Mouse (Mus musculus): Measurements from ENCODE around the gene Hjurp. TPM values are rescaled to one million over a fixed set of nuclear protein-coding genes. Genes with fewer than 3 reads are reported as not detected.
A peak's percentile ranks its signal among the peaks of the same experiment; 100 is the strongest.

The Hjurp gene
- polyA plus RNA-seq, 2 experiments, result 38.0 to 61.0 TPM

DNA sequence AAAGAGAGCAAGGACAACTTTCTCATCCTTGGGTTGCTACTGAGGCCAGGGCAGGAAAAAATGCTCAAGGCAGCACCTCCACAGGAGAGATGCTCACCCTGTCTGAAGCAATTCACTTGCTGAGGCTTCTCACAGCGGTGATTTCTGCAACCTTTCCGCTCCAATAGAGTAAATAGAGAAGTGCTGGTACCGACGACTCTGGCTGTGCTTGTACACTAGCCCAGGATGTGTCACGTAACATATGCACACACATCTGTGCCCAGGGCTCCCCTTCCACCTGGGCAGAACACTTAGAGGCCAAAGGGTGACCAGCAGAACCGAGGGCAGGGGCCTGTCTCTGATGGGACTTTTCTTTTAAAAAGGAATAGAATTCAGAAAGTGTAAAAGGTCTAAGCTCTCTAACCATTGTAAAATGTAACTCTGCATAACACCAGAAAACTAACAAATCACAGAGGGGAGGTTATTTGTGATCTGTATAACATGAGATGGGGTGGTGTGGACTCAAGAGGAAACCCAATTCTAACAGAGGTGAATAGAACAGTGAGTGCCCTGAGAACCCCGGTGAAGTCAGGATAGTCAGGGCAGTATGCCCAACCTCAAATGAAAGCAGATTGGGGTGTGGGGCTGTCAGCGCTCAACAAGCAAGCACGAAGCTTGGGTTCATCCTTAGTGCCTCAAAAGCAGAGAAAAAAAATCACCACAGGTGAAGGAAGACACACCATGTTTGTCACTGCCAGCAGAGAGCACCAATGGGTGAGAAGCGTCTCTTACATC is 16.6 kb downstream of the Hjurp start:
- H3K4me3 ChIP-seq (ENCODE audit: insufficient read depth in 1 of 2, low read depth in 2 of 2, low read length in 2 of 2), result no peak overlapping the region
- WGBS (ENCODE audit: insufficient replicate concordance), result 69% methylated on average over 10 of the region's 10 CpGs
- ATAC-seq (ENCODE audit: insufficient read depth) (no peak), DNase-seq (ENCODE audit: low read depth in 3 of 3, low spot score in 3 of 3) (no peak)
- peaks cover 6 to 34% of the 10 kb centered on the region in 2 experiments; a peak in 3 of 4 replicates for H3K4me1 ChIP-seq (replicated peaks; ENCODE audit: control insufficient read depth in 2 of 2, insufficient read depth in 2 of 2, low read length in 1 of 2)
- H3K36me3 ChIP-seq (replicated peaks; ENCODE audit: control insufficient read depth, insufficient read depth, low read depth), result peaks cover 47% of the 10 kb centered on the region
- no peak overlapping the region for H3K27ac ChIP-seq
- H3K9me3 ChIP-seq (ENCODE audit: control insufficient read depth, low read length), result no peaks in the 10 kb centered on the region
- H3K27me3 ChIP-seq (ENCODE audit: control insufficient read depth, insufficient read depth, low read length), result no peaks in the 10 kb centered on the region
- TF ChIP-seq EP300 (IDR thresholded peaks at IDR 0.05; ENCODE audit: low read depth) (no peak), CTCF (IDR thresholded peaks at IDR 0.05; ENCODE audit: low read depth) (no peak)
- no peak overlapping the region for H3K9ac ChIP-seq (replicated peaks)
- H3K4me2 ChIP-seq (ENCODE audit: low read depth), result no peak overlapping the region

DNA sequence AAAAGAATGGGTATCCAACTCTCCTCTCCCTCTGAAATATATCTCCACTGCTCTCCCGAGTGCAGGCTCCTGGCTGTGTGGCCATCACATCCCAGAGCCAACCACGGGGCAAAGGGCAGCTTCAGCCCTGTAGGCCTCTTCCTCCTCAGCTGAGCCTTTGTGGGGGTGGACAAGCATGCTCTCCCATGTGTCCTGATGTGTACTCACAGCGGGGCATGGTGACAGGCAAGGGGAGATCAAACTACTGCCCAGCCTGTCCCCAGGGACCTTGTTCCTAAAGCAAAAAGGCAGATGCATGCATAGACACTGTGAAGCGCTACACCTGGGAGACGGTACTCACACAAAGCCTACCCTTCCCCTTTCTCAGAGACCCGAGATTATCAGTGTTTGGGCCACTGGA is 17.3 kb downstream of the Hjurp start:
- WGBS (ENCODE audit: insufficient replicate concordance), result 56% methylated on average over 6 of the region's 6 CpGs
- ATAC-seq (ENCODE audit: insufficient read depth) (peak; percentile 48), DNase-seq (ENCODE audit: low read depth in 3 of 3, low spot score in 3 of 3) (peak in 2 of 3 experiments; percentile 27 to 50)
- Histone ChIP-seq H3K9ac (replicated peaks) (no peak overlapping the region), H3K36me3 (replicated peaks; ENCODE audit: control insufficient read depth, insufficient read depth, low read depth) (peaks cover 40% of the 10 kb centered on the region), H3K27me3 (ENCODE audit: control insufficient read depth, insufficient read depth, low read length) (no peaks in the 10 kb centered on the region), H3K4me1 (replicated peaks; ENCODE audit: control insufficient read depth in 2 of 2, insufficient read depth in 2 of 2, low read length in 1 of 2) (peaks cover 6 to 34% of the 10 kb centered on the region in 2 experiments; a peak in 3 of 4 replicates), H3K27ac (no peak overlapping the region), H3K4me3 (ENCODE audit: insufficient read depth in 1 of 2, low read depth in 2 of 2, low read length in 2 of 2) (no peak overlapping the region), H3K4me2 (ENCODE audit: low read depth) (no peak overlapping the region), H3K9me3 (ENCODE audit: control insufficient read depth, low read length) (no peaks in the 10 kb centered on the region)
- TF ChIP-seq EP300 (IDR thresholded peaks at IDR 0.05; ENCODE audit: low read depth) (no peak), CTCF (IDR thresholded peaks at IDR 0.05; ENCODE audit: low read depth) (no peak)

DNA sequence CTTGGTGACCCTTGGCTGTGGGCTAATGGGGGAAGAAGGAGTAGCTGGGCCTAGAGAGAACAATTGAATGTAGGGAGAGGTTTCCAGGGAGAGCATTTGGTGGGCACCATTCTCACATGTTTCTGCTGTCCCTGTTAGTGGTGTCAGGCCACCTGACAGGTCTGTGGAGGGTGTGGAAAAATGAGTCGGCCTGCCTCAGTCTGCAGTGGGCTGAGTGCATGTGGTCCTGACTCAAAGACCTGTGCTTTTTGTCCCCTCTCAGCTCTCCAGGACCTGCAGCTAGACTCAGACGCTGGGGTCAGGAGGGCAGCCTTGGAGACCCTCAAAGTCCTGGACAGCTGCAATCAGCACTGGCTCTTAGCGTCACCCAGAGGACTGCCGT is 17.8 kb downstream of the Hjurp start:
- Histone ChIP-seq H3K27me3 (ENCODE audit: control insufficient read depth, insufficient read depth, low read length) (no peaks in the 10 kb centered on the region), H3K4me1 (replicated peaks; ENCODE audit: control insufficient read depth in 2 of 2, insufficient read depth in 2 of 2, low read length in 1 of 2) (peaks cover 6 to 34% of the 10 kb centered on the region in 2 experiments; a peak in 3 of 4 replicates), H3K36me3 (replicated peaks; ENCODE audit: control insufficient read depth, insufficient read depth, low read depth) (peaks cover 35% of the 10 kb centered on the region), H3K27ac (no peak overlapping the region), H3K9ac (replicated peaks) (no peak overlapping the region), H3K4me2 (ENCODE audit: low read depth) (no peak overlapping the region), H3K4me3 (ENCODE audit: insufficient read depth in 1 of 2, low read depth in 2 of 2, low read length in 2 of 2) (no peak overlapping the region), H3K9me3 (ENCODE audit: control insufficient read depth, low read length) (no peaks in the 10 kb centered on the region)
- DNase-seq (ENCODE audit: low read depth in 3 of 3, low spot score in 3 of 3) (no peak), ATAC-seq (ENCODE audit: insufficient read depth) (peak; percentile 4)
- TF ChIP-seq EP300 (IDR thresholded peaks at IDR 0.05; ENCODE audit: low read depth) (no peak), CTCF (IDR thresholded peaks at IDR 0.05; ENCODE audit: low read depth) (no peak)
- whole genome bisulfite sequencing (ENCODE audit: insufficient replicate concordance), result 67% methylated on average over 4 of the region's 4 CpGs

DNA sequence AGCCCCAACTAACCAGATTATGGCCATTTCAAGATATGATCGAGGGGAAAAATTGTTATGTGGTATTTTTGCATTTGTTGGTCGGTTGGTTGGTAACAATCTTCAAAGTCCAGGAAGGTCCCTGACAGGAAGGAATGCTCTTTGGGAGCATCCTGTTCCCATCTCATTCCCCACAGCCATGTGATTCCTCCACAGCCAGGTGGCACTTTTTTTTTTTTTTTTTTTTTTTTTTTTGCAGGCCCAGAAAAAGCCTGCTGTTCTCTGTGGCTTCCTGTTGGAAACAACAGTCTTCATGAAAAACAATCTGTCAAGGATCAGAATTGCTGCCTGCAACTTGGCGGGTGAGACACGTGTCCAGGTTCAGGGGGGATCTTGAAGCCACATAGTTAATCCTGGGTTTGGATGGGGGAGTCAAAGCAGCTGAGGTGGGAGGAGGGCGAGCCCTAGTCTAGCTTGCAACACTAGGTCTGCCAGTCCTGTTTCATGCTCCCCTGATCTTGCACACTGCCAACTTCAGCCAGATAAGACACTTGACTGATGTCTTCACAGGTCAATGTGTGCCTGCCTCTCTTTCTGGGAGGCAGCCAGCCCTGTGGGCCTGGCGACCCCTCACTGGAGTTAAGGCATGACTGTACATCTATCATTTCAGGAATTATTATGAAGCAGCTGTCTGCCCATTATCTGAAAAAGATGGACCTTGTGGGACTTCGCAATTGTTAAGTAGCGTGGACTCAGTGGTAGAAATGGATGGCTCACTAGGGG is 18.4 kb downstream of the Hjurp start:
- Histone ChIP-seq H3K4me1 (replicated peaks; ENCODE audit: control insufficient read depth in 2 of 2, insufficient read depth in 2 of 2, low read length in 1 of 2) (peaks cover 6 to 34% of the 10 kb centered on the region in 2 experiments; a peak in 3 of 4 replicates), H3K4me2 (ENCODE audit: low read depth) (no peak overlapping the region), H3K36me3 (replicated peaks; ENCODE audit: control insufficient read depth, insufficient read depth, low read depth) (peaks cover 30% of the 10 kb centered on the region), H3K9ac (replicated peaks) (no peak overlapping the region), H3K27ac (no peak overlapping the region), H3K9me3 (ENCODE audit: control insufficient read depth, low read length) (no peaks in the 10 kb centered on the region), H3K4me3 (ENCODE audit: insufficient read depth in 1 of 2, low read depth in 2 of 2, low read length in 2 of 2) (no peak overlapping the region), H3K27me3 (ENCODE audit: control insufficient read depth, insufficient read depth, low read length) (no peaks in the 10 kb centered on the region)
- no peak for DNase-seq (ENCODE audit: low read depth in 3 of 3, low spot score in 3 of 3)
- ATAC-seq (ENCODE audit: insufficient read depth), result no peak
- 51% methylated on average over 8 of the region's 8 CpGs for WGBS (ENCODE audit: insufficient replicate concordance)
- TF ChIP-seq CTCF (IDR thresholded peaks at IDR 0.05; ENCODE audit: low read depth), result no peak

DNA sequence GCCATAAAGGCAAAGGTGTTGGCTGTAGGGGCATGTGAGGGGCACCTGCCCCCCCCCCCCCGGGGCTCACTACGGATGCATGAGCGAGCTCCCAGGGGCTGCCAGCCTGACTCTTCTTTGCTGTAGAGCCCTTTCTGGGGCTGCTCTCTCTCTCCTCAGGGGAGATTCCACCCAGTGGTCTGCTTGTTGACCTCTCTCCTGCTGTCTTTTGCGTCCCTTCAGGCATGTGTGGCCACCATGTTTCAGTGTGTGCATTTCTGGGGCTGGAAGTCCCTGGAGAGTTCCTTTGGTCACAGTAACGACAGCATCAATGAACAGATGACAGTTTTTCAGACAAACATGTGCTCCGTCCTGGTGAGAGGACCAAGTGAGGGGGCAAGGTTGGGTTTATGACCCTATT is 19.1 kb downstream of the Hjurp start:
- 59% methylated on average over 6 of the region's 6 CpGs for WGBS (ENCODE audit: insufficient replicate concordance)
- TF ChIP-seq CTCF (IDR thresholded peaks at IDR 0.05; ENCODE audit: low read depth) (no peak), EP300 (IDR thresholded peaks at IDR 0.05; ENCODE audit: low read depth) (no peak)
- Histone ChIP-seq H3K9ac (replicated peaks) (no peak overlapping the region), H3K27ac (no peak overlapping the region), H3K4me3 (ENCODE audit: insufficient read depth in 1 of 2, low read depth in 2 of 2, low read length in 2 of 2) (no peak overlapping the region), H3K9me3 (ENCODE audit: control insufficient read depth, low read length) (no peaks in the 10 kb centered on the region; the same call in 1 of the 2 replicates), H3K27me3 (ENCODE audit: control insufficient read depth, insufficient read depth, low read length) (no peaks in the 10 kb centered on the region), H3K36me3 (replicated peaks; ENCODE audit: control insufficient read depth, insufficient read depth, low read depth) (peaks cover 23% of the 10 kb centered on the region), H3K4me1 (replicated peaks; ENCODE audit: control insufficient read depth in 2 of 2, insufficient read depth in 2 of 2, low read length in 1 of 2) (peaks cover 6 to 35% of the 10 kb centered on the region in 2 experiments; a peak in 3 of 4 replicates), H3K4me2 (ENCODE audit: low read depth) (no peak overlapping the region)
- no peak for DNase-seq (ENCODE audit: low read depth in 3 of 3, low spot score in 3 of 3)
- ATAC-seq (ENCODE audit: insufficient read depth), result no peak
